Mouse (Mus musculus): ENCODE measurements around the gene Set. TPM values are rescaled to one million over a fixed set of nuclear protein-coding genes. Genes with fewer than 3 reads are reported as not detected.

Gene Set
- total and polyA plus RNA-seq, 3 experiments, result 250 to 973 (median 580) TPM

- no peak for TF ChIP-seq EP300 (IDR thresholded peaks at IDR 0.05; ENCODE audit: low read depth in 1 of 2, low read length in 2 of 2)
- no peak for TF ChIP-seq POLR2AphosphoS5 (IDR thresholded peaks at IDR 0.05; ENCODE audit: borderline replicate concordance, low read depth, low read length)
- TF ChIP-seq TBP (IDR thresholded peaks at IDR 0.05; ENCODE audit: low read depth, low read length), result 0 out of 2 replicates have a peak, but pooled peaks have one; percentile 23
- no peak for TF ChIP-seq RCOR1 (IDR thresholded peaks at IDR 0.05; ENCODE audit: low read depth, low read length)
- TF ChIP-seq SIN3A (IDR thresholded peaks at IDR 0.05; ENCODE audit: low read length), result no peak; the same call in 1 of the 2 replicates
- TF ChIP-seq MEF2A (IDR thresholded peaks at IDR 0.05; ENCODE audit: extremely low read depth, insufficient replicate concordance, low read depth, low read length, poor library complexity, severe bottlenecking), result no peak
- TF ChIP-seq GABPA (IDR thresholded peaks at IDR 0.05; ENCODE audit: low read depth, low read length), result no peak
Measured at GRCm38 (mm10) chr2:30048101-30048501, 9.1 kb upstream of the Set start (continued).

- DNase-seq (ENCODE audit: low read depth, low spot score), result peak; percentile 98
- Histone ChIP-seq H3K27me3 (ENCODE audit: control insufficient read depth in 1 of 2, insufficient read depth in 2 of 2, low read length in 2 of 2) (no peaks in the 10 kb centered on the region), H3K4me1 (ENCODE audit: control insufficient read depth in 1 of 2, insufficient read depth in 2 of 2, low read length in 2 of 2) (peaks cover 2 to 28% of the 10 kb centered on the region in 2 experiments), H3K9ac (ENCODE audit: control insufficient read depth, low read depth, low read length, poor library complexity, severe bottlenecking) (peak within 1 kb of the TSS; percentile 87), H3K9me3 (replicated peaks; ENCODE audit: insufficient read depth, low read length) (no peaks in the 10 kb centered on the region), H3K79me2 (ENCODE audit: control insufficient read depth, insufficient read depth, low read length, poor library complexity) (peaks cover 13% of the 10 kb centered on the region), H3K27ac (ENCODE audit: control insufficient read depth, low read depth, low read length) (peak within 1 kb of the TSS; percentile 98), H3K36me3 (ENCODE audit: control insufficient read depth in 1 of 2, insufficient read depth in 2 of 2, low read length in 2 of 2) (peaks cover 0 to 20% of the 10 kb centered on the region in 2 experiments; a peak in 2 of 4 replicates), H3K4me3 (ENCODE audit: control insufficient read depth in 1 of 2, insufficient read depth in 1 of 2, low read depth in 2 of 2, low read length in 2 of 2) (peak within 1 kb of the TSS; percentile 61 to 64)
- TF ChIP-seq CTCF (IDR thresholded peaks at IDR 0.05 in 2 of 3, conservative IDR thresholded peaks at IDR 0.05 in 1 of 3; ENCODE audit: control insufficient read depth in 1 of 3, insufficient read depth in 1 of 3, low read depth in 2 of 3, low read length in 3 of 3, poor library complexity in 1 of 3, severe bottlenecking in 1 of 3) (no peak), MAFK (IDR thresholded peaks at IDR 0.05; ENCODE audit: borderline replicate concordance, low read depth, low read length) (no peak), NRF1 (IDR thresholded peaks at IDR 0.05; ENCODE audit: insufficient read depth, low read depth, low read length, poor library complexity, severe bottlenecking) (peak; percentile 95), UBTF (IDR thresholded peaks at IDR 0.05; ENCODE audit: borderline replicate concordance, insufficient read depth, low read depth, low read length) (peak; percentile 71; the same call in 1 of the 2 replicates), SMC3 (IDR thresholded peaks at IDR 0.05; ENCODE audit: low read depth, low read length) (no peak), MAX (IDR thresholded peaks at IDR 0.05; ENCODE audit: low read length) (no peak; the same call in 1 of the 2 replicates), HCFC1 (IDR thresholded peaks at IDR 0.05; ENCODE audit: low read depth, low read length) (peak; percentile 95), EP300 (IDR thresholded peaks at IDR 0.05; ENCODE audit: low read depth in 1 of 2, low read length in 2 of 2) (no peak; a peak in 1 of 4 replicates), ETS1 (IDR thresholded peaks at IDR 0.05; ENCODE audit: low read depth, low read length) (peak; percentile 52; the same call in 1 of the 2 replicates), MYB (IDR thresholded peaks at IDR 0.05; ENCODE audit: low read depth, low read length) (no peak), ELF1 (IDR thresholded peaks at IDR 0.05; ENCODE audit: low read depth, low read length) (peak; percentile 89), POLR2AphosphoS2 (IDR thresholded peaks at IDR 0.05; ENCODE audit: low read length) (peak; percentile 34; the same call in 1 of the 2 replicates), CHD1 (IDR thresholded peaks at IDR 0.05; ENCODE audit: low read depth, low read length) (peak; percentile 90; the same call in 1 of the 2 replicates), GATA1 (IDR thresholded peaks at IDR 0.05; ENCODE audit: low read depth, low read length) (no peak), MXI1 (IDR thresholded peaks at IDR 0.05; ENCODE audit: low read depth, low read length) (peak; percentile 95), TCF12 (IDR thresholded peaks at IDR 0.05; ENCODE audit: low read depth, low read length) (peak; percentile 65), MYC (IDR thresholded peaks at IDR 0.05; ENCODE audit: low read depth, low read length) (peak; percentile 86), MAZ (IDR thresholded peaks at IDR 0.05; ENCODE audit: low read depth, low read length) (peak; percentile 87; the same call in 1 of the 2 replicates), SIN3A (IDR thresholded peaks at IDR 0.05; ENCODE audit: low read length) (peak; percentile 98), USF1 (IDR thresholded peaks at IDR 0.05; ENCODE audit: low read depth, low read length) (no peak; the same call in 1 of the 2 replicates), RAD21 (IDR thresholded peaks at IDR 0.05; ENCODE audit: low read depth, low read length) (no peak), RCOR1 (IDR thresholded peaks at IDR 0.05; ENCODE audit: low read depth, low read length) (peak; percentile 25; the same call in 1 of the 2 replicates), ZNF384 (IDR thresholded peaks at IDR 0.05; ENCODE audit: low read depth, low read length) (no peak), MEF2A (IDR thresholded peaks at IDR 0.05; ENCODE audit: extremely low read depth, insufficient replicate concordance, low read depth, low read length, poor library complexity, severe bottlenecking) (no peak), KAT2A (conservative IDR thresholded peaks at IDR 0.05; ENCODE audit: low read depth, low read length) (peak; percentile 83), NELFE (IDR thresholded peaks at IDR 0.05; ENCODE audit: low read depth, low read length) (peak; percentile 61), GABPA (IDR thresholded peaks at IDR 0.05; ENCODE audit: low read depth, low read length) (no peak), E2F4 (IDR thresholded peaks at IDR 0.05; ENCODE audit: borderline replicate concordance, low read depth, low read length) (peak; percentile 81; the same call in 1 of the 2 replicates), JUND (IDR thresholded peaks at IDR 0.05; ENCODE audit: low read depth, low read length) (no peak), ZKSCAN1 (IDR thresholded peaks at IDR 0.05; ENCODE audit: low read depth, low read length) (no peak)
Measured at GRCm38 (mm10) chr2:30048699-30049388, 8.3 kb upstream of the Set start, which contains the start of gene Wdr34. Gene Wdr34 (minus strand): TSS chr2:30048881.
